Mouse (Mus musculus) lung, adult 2 months (tissue): ENCODE measurements around the gene Hnrnpll. TPM values are rescaled to one million over a fixed set of nuclear protein-coding genes. Genes with fewer than 3 reads are reported as not detected.
A peak's percentile ranks its signal among the peaks of the same experiment; 100 is the strongest.

Experiments
- DNase-seq: peaks from one replicate; pipeline ENCODE4 v3.0.0; 2022
- H3K4me1 ChIP-seq: fragments of 200-500 bp; 2 replicates; pipeline ENCODE4 v1.6.1; 2011; ENCODE audit warnings: low read length; ENCODE audit not compliant: control insufficient read depth, insufficient read depth
- H3K4me3 ChIP-seq: fragments of 200-500 bp; replicated peaks from 2 replicates; pipeline ENCODE3; 2011; ENCODE audit warnings: low read depth, mild to moderate bottlenecking, control low read depth, low read length; ENCODE audit errors: extremely low read depth
- CTCF ChIP-seq: fragments of 200-500 bp; IDR thresholded peaks from 2 replicates; pipeline ENCODE4 v1.5.1; 2011; ENCODE audit warnings: mild to moderate bottlenecking, low read length, control low read depth; ENCODE audit not compliant: insufficient read depth
- POLR2A ChIP-seq: fragments of 200-500 bp; IDR thresholded peaks from 2 replicates; pipeline ENCODE4 v1.6.1; 2011; ENCODE audit warnings: low read depth, mild to moderate bottlenecking, control low read depth, low read length, borderline replicate concordance; ENCODE audit errors: extremely low read depth
- WGBS: fragments of 180-500 bp; shearing (Covaris S2); methylation state at CpG from one replicate; pipeline ENCODE4 v1.1.7; 2018; 5-methylcytosine and 5-hydroxymethylcytosine counted together
- polyA plus RNA-seq: library from polyadenylated mRNA; depleted of rRNA; stranded (reverse); fragments of >200 nt; gene quantifications from 2 replicates; pipeline ENCODE4 v1.2.3, GENCODE M21; 2012; rRNA removed

The Hnrnpll gene
- polyA plus RNA-seq: 18.2 and 18.5 TPM in 2 replicates

GRCm38 (mm10) chr17:80061783-80062619 is at the start of gene Hnrnpll:
Gene Hnrnpll (minus strand): TSS chr17:80062334.
- WGBS: under 1% methylated on average over 96 of the region's 97 CpGs
- peak within 1 kb of the TSS; percentile 100 for H3K4me3 ChIP-seq
- peak; percentile 76; the same call in 1 of the 2 replicates for TF ChIP-seq POLR2A
- TF ChIP-seq CTCF: no peak
- peak; percentile 99 for DNase-seq
- H3K4me1 ChIP-seq: peaks cover 3% of the 10 kb centered on the region

DNA sequence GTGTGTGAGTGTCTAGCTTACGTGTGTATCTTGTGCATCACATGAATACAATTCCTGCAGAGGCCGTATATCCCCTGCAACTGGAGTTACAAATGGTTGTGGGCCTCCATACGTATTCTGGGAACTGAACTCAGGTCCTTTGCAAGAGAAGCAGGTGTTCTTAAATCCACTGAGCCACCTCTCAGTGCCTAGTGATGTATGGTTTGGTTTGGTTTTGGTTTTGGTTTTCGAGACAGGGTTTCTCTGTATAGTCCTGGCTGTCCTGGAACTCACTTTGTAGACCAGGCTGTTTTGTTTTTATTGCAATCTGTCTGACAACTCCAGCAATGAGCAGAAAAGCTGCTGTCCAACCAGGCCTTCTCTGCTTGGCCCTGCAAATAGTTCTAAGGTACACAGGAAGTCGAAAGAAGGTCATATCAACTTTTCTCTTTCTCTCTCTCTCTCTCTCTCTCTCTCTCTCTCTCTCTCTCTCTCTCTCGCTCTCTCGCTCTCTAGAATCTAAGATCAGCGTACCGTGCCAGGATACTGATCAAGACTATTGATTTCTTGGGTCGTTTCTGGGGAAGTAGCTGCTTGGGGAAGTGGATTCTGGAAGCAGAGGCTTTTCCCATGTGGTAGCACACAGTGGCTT is 43.3 kb upstream of the Hnrnpll start:
- 73% methylated on average over 10 of the region's 10 CpGs for WGBS
- no peak for DNase-seq
- TF ChIP-seq CTCF: no peak
- no peak for TF ChIP-seq POLR2A
- no peak overlapping the region for H3K4me3 ChIP-seq
- no peaks in the 10 kb centered on the region for H3K4me1 ChIP-seq

DNA sequence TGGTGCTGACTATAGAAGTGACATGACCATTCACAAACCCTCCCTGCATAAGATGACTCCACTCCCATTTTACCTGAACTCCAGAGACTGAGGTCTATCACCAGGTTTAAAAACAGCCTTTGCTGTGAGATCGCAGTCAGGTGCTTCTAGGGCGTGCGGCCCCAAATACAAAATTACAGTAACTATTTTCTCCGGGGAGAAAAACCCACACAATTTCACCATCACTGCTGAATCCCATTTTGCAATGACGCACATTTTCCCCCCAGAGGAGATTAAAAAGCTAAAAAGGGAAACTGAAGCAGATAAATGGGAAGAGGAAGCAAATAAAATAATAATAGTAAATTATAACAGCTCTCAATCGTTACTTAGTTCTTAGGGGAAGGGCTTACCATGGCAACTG is 37.7 kb upstream of the Hnrnpll start:
- no peak overlapping the region for H3K4me3 ChIP-seq
- H3K4me1 ChIP-seq: no peaks in the 10 kb centered on the region
- WGBS: 63% methylated on average over 6 of the region's 6 CpGs
- no peak for DNase-seq
- TF ChIP-seq CTCF: no peak
- TF ChIP-seq POLR2A: no peak

- WGBS: 51% methylated on average over 2 of the region's 2 CpGs
- DNase-seq: no peak
- Histone ChIP-seq H3K4me3 (no peak overlapping the region), H3K4me1 (no peaks in the 10 kb centered on the region)
- TF ChIP-seq CTCF (no peak), POLR2A (no peak)
These were observed 35.1 kb upstream of the Hnrnpll start for GRCm38 (mm10) chr17:80097221-80097620.

DNA sequence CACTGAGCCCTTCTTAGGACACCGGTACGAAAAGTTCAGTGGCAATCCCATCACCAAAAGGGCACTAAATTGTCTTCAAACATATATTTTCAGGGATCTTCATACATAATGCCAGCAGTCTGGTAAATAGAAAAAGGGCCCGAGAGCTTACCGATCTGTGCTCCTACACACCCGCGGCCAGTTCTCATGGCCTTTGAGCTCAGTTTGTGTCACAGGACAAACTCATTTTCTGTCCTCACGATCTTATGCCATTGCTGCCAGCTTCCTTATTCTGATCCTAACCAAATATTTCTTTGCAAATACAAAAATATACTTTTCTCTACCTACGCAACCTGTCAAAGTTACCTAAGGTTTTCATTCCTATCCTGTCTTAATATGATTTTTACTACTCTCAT is 34.6 kb upstream of the Hnrnpll start:
- 80% methylated on average over 8 of the region's 8 CpGs for WGBS
- no peak for DNase-seq
- no peak for TF ChIP-seq CTCF
- no peak for TF ChIP-seq POLR2A
- H3K4me1 ChIP-seq: no peaks in the 10 kb centered on the region
- H3K4me3 ChIP-seq: no peak overlapping the region

DNA sequence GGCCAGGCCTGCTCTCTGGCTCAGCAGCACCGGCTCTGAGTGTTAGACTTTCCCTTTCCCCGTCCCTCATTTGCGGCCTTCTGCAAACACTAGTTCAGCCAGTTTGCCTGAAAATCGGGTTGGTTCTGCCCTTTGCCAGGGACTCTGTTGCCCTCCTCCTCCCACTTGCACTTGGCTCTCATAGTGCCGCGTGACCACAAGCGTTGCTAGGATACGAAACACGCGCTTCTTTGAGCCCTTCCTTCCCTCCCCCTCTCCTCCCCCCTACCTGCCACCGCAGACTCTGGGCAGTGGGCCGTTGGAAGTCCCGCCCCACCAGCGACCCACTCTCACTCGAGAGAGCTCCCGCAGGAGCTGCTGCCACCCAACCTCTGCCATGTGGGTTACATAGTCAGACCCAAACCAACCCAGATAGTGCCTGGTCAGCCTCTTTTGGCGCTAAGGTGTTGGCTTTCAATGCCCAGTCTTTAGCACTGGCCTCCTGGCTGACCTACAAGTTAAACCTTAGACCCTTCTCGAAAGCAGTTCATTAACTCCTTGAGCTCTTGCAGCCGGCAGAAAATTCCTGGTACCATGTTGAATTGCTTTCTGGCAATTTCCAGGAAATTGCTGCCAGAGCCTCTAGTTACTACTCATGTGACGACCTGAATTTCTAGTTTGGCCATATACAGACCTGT is 34.0 kb upstream of the Hnrnpll start:
- no peaks in the 10 kb centered on the region for H3K4me1 ChIP-seq
- peak; percentile 71 for DNase-seq
- 18% methylated on average over 20 of the region's 20 CpGs for WGBS
- no peak for TF ChIP-seq CTCF
- TF ChIP-seq POLR2A: peak; percentile 58; the same call in 1 of the 2 replicates
- peak overlapping the region; percentile 12 for H3K4me3 ChIP-seq

DNA sequence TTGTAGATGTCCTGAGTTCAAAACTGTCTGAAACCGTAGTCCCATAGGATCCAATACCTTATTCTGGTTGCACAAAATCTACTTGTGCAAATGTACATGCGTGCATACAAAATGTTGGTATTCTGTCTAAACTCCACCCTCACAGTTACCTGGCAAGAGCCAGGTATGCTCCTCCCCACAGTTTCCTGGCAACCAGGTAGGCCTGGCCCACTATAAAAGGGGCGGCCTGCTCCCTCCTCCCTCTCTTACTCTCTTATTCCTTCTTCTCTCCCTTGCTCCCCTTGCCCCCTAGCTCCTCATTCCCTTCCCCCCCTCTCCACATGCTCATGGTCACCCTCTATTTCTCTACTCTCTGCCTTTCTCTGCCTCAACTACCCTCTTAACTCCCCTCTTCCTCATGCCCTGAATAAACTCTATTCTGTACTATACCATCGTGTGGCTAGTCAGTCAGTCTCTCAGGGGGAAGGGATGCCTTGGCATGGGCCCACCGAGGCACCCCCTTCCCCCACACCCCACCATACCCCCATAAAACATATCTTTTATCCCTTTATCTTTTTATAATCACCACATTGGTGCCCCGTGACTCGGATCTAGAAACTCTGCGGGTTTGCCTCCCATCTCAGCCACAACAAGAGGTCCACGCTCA is 33.2 kb upstream of the Hnrnpll start:
- H3K4me3 ChIP-seq: no peak overlapping the region
- WGBS: 68% methylated on average over 9 of the region's 9 CpGs
- TF ChIP-seq POLR2A: peak; percentile 38; the same call in 1 of the 2 replicates
- no peak for TF ChIP-seq CTCF
- DNase-seq: no peak
- H3K4me1 ChIP-seq: no peaks in the 10 kb centered on the region

DNA sequence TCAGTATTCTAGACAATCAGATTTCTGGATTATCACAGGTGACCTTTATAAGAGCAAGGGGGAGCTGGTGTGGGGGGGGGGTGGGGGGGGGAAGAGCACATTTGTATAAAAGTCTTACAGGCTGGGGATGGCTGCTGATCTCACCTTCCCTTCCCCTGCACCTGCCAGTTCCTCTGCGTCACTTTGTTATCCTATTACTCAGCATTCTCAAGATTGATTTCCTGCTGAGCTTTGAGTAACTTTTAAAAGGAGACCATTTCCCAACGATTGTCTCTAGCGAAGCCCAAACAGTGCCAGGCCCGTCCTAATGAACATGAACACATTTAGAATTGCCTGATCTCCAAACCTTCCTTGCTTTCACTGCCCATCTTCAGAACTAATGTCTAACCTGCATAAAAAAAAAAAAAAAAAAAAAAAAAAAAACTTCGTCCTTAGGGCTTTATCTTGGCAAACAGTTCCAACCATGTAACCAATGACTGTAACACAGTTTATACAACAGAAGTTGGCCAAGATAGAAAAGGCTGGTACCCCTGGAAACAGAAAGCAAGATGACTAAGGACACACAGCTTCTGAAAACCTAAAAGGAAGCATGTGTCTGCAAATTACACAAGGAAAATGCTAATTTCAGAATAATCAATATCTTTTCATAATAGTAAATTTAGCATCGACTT is 29.9 kb upstream of the Hnrnpll start:
- no peak overlapping the region for H3K4me3 ChIP-seq
- no peaks in the 10 kb centered on the region for H3K4me1 ChIP-seq
- no peak for DNase-seq
- TF ChIP-seq CTCF: no peak
- no peak for TF ChIP-seq POLR2A
- 41% methylated on average over 6 of the region's 6 CpGs for WGBS
